Mouse (Mus musculus) cerebellum, postnatal 14 days (tissue): ENCODE results near the gene Adh1.

Source experiments
- DNase-seq, 2 experiments: peaks; one replicate each; pipeline ENCODE4 v3.0.0; 2021; ENCODE audit warnings: mixed read lengths in 2 of 2

The Adh1 gene

DNA sequence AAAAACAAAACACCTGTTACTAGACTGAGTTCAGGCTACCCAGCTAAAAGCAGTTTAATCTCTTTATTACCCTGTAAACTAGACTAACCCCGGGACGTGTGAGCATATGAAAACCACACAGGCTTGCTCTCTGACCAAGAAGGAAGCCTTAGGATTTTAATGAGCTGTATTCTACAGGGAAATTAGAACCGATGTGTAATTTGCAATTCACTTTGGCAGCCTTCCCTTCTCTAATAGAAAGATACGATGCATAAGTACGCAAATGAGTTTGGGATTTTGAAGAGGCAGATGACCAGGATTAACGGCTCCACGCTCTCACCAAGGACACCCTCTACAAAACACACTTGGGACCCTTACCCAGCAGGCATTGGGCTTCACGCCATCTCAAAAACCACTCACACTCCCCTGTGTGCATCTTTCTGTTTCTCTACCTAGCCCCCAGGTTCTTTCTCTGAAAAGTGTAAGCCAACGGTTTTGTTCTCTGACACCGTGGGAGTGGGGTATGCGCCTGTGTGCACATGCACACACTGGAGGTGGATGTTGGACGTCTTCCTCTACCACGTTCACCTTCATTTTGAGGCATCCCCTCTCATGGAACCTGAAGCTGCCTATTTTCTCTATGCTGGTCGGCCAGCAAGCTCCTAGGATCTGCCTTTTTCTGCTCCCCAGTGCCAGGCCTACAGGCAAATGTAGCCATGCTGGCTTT is 18.6 kb upstream of the Adh1 start:
- DNase-seq: no peak

DNA sequence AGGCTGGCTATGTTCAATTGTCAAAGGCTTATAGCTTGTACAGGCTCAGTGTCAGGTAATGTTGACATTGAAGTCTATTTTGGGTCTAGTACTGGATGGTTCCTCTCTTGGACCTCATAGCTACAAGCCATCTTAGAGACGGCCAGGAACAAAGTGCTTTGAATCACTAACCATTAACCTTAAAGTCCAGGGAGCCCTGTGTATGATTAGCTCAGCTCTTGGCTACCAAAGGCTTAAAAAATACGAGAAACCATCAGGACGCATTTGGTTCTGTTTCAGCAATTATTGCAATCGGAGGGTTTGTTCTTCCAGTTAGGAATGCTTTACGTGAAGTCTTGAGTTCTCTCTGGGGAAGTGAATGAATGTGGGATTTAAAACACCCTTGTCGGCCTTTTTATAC is 17.9 kb upstream of the Adh1 start:
- no peak for DNase-seq

GRCm38 (mm10) chr3:138244338-138244874 is 16.4 kb upstream of the Adh1 start:
- DNase-seq: no peak

GRCm38 (mm10) chr3:138246511-138247020 is 14.2 kb upstream of the Adh1 start:
- DNase-seq: no peak

DNA sequence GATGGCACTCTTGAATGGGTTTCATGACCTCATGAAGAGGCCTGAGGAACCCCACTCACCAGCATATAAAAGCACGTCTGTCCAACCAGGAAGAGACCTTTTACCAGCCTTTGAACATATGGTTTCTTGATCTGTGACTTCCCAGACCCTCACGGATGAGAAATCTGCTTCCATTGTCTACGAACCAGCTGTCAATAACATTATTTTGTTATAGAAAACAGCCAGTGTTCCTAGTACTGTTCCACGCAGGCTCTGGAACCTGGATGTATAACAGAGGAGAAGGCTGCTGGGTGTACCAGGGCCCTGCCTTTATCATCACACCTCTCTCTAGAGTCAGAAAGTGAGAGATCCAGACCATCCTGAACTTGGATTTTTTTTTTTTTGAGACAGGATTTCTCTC is 13.6 kb upstream of the Adh1 start:
- DNase-seq: no peak

DNA sequence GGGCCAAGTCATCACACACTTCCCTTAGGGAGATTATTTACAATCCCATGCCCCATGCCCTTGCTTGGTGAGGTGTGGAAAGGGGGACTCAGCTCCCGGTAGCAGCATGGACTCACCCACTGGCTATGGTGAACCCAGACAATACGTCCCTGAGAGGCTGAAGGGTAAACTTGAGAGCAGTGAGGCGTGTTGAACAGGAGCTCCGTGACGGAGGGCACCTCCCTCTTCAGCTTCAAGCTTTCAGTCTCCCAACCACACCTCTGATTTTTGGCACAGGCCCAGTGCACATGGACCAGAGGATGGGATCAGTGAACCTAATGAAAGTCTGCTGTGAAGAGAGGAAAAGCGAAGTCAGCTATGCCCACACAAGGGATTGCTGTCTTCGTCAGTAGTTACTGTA is 12.8 kb upstream of the Adh1 start:
- peak; percentile 22 to 45 for DNase-seq

DNA sequence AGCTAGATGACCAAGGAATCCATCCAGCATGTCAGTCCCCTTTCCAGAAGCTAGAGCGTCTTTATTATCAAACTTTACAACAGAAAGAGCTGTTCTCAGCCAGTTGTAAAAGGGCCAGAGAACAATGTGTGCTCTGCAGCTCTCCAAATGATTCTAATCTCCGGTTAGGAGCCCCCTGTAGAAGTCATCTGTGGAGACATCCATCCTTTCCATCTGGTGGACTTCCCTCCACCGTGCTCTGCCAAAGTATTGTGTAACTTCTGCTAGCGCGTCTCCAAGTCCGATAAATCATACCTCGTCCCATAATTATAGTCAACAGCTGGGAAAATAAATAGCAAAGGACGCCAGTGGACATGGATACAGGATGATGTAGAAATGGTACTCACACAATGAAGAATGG is 12.0 kb upstream of the Adh1 start:
- DNase-seq: no peak

DNA sequence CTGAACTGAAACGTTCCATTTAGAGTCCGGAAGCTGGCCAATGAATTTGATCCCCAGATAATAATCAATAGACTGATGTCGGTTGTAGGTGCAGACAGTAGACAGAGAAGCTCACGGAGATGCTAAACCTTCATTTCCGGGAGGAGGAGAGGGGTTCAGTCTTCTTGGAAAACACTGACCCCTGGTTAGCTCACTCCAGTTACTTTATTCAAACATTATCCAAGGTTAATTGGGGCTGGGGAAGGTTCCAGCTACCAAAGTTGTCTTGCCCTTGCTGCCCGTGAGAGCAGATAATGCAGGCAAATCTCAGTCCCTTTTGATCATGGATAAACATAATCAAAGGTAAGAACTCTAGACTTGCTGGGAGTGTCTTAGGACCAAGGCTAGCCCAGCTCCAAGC is 9.6 kb upstream of the Adh1 start:
- DNase-seq: no peak

DNA sequence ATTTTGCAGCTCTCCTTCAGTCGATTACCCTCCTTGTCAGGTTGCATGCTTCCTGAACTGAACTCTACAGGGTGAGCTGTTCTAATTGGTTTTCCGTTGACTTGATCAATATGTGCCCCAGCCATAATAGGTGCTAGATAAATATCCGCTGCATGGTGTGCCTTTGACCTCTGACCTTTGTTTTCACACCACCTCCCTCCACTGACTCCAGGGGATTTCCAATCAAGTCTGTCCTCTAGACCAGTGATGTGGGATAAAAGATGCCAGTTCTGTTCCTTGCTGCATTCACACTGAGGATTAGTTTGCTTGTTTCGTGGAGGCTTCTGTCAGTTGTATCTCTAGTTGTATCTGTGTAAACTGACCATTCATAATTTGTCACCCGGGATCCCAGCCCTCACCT is 6.6 kb upstream of the Adh1 start:
- no peak for DNase-seq

DNA sequence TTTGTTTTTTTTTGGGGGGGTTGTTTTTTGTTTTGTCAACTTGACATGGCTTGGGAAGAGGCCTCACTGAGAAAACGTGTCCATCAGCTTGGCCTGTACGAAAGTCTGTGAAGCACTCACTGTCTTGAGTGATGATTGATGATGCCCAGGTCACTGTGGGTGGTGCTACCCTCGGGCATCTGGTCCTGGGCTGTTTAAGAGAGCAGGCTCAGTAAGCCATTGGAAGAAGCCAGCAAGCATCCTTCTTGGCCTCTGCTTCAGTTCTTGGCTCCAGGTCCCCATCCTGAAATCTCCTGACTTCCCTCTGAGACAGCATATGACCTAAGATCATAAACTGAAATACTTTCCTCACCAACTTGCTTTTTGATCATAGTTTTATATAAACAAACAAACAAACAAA is 5.4 kb upstream of the Adh1 start:
- peak; percentile 17 to 62 for DNase-seq

GRCm38 (mm10) chr3:138255780-138256550 is 4.8 kb upstream of the Adh1 start:
- peak in 1 of 2 experiments; percentile 24 for DNase-seq

DNA sequence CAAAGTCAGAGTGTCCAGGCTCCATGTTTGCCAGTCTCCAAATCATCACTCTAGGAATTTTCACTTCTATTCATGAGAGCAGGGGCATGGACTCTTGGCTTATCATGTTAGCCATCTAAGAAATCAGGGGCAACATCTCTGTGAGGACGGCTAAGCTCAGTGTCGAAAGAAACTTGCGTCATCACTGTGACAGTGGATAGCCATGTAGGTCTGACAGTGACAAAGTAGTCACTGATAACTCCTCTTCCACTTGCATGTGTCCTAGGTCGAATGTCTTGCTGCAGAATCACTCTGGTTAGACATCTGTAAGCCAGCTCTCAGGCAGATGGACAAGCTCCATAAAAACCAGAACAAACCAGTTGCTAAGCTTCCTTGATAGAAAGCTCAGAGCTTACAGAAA is 1.8 kb downstream of the Adh1 start:
- no peak for DNase-seq

DNA sequence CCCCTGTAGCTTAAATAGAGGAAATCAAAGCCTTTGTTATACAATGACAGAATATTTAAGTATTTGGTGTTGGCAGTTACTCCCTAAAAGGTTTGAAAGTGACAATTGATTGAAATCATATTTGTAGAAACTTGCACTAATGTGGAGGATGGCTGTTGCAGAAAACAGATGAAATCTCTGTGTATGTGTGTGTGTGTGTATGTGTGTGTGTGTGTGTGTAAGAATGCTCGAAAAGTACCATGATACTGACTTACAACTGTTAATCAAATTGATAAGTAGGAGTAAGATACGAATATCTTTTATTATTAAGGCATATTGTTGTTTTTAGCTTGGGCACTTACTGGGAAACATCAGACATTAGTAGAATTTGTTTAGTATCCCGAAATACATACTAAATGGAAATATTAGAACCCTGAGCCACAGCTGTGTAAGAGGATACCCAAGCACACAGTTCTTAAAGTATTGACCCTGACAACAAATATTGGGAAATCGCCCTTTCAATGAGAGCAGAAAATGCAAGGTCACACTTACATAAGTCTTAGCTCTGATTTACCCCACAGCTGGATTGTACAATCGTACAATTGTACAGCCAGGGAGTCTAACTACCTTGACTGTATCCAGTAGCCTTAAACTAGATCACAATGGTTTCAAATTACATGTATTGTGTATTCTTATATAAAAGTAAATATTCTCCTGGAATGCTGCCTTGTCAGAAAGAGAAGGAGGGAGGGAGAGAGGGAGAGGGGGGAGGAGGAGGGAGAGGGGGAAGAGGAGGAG is 2.6 kb downstream of the Adh1 start:
- no peak for DNase-seq

- DNase-seq: no peak
These were observed 3.9 kb downstream of the Adh1 start for GRCm38 (mm10) chr3:138264648-138265047.

DNA sequence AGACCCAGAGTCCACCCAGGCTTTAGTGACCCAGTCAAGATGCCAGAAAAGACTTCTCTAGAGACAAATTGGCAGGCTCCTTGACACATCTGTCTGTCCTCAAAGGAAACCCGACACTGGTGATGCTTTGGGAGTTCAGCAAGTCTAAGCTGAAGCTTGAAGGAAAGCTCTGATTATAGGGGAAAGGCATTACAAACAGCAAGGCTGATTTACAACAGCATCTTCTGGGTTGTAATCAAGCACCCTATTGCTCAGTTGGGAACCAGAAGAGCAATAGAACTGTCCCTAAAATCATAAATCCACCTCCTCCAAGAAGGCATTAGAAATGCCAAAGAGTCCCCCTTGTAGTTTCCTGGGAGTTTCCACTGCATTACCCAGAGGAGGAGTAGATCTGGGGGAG is 9.7 kb downstream of the Adh1 start:
- no peak for DNase-seq

GRCm38 (mm10) chr3:138271297-138271696 is 10.5 kb downstream of the Adh1 start:
- DNase-seq: no peak

GRCm38 (mm10) chr3:138273080-138273479 is 12.3 kb downstream of the Adh1 start:
- no peak for DNase-seq

DNA sequence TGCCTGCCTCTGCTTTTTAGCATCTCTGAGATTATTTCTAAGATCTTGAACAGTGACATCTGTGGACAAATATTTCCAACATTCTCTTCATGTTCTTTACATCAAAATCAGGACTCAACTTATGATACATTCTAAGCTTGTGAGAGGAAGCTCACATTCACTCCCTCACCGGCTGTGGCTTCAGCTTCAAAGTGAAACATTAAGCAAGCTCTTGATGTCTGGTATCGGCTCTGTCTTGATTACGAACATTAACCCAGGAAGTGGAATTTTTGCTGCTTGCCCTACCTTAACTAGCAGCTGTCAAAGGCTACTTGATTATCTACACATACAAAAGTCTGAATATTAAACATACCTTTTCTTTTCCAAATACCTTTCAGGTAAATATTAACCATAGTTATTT is 14.3 kb downstream of the Adh1 start:
- DNase-seq: no peak

GRCm38 (mm10) chr3:138282556-138282955 is 21.8 kb downstream of the Adh1 start:
- no peak for DNase-seq

DNA sequence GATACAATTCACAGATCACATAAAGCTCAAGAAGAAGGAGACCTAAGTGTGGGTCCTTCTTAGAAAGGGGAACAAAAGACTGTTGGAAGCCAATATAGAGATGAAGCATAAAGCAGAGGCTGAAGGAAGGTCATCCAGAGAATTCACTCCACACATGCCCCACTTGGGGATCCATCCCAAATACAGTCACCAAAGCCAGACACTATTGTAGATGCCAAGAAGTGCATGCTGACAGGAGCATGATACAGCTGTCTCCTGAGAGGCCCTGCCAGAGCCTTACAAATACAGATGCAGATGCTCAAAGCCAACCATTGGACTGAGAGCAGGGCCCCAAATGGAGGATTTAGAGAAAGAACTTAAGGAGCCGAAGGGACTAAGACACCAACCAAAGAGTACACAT is 23.0 kb downstream of the Adh1 start:
- no peak for DNase-seq

DNA sequence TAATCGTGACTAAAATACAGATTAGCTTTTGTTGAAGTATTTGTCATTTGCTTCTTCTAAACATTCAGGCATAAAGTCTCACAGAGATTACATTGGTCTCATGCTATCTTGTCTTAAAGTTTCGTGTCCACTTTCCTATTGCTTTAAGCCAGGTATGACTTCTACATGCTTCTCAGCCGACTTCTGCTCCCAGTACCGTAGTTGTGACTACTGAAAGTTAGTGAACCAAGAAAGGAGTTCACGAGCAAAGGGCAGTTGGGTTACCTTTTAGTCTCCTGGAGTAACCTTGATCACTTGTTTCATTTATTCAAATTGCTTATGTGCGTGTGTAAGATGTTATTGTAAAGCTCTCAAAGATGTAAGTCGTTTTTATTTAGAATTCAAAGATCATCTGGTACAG is 25.2 kb downstream of the Adh1 start:
- no peak for DNase-seq

- DNase-seq: no peak
These were observed 26.9 kb downstream of the Adh1 start for GRCm38 (mm10) chr3:138287686-138288085.

- DNase-seq: no peak
These were observed 29.9 kb downstream of the Adh1 start for GRCm38 (mm10) chr3:138290672-138291071.
